In the genomic region with DNA sequence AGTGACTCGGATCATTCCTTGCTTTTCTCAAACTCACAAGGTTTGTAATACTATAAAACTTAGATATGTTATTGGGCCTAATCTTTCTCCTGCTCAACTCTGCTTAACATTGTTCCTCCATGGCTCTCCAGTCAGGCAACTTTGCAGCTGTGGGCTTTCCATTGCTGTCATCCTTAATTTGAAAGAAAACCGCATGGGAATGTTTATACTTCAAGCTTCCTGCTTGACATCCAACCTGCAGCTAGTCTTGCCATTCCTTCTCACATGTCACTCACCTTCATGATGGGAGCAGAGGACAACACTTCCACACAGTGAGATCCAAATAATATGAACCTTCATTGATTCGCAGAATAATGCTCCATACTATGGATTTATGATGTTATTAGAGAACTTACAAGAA, we compare ENCODE assay signal across 23 mouse cellular contexts. TPM values are rescaled to one million over a fixed set of nuclear protein-coding genes. Genes with fewer than 3 reads are reported as not detected.
"Had no signal": no experiment of that assay in that cellular context is flagged by ENCODE, and none has a peak within 500 bp of the region (broad histone marks: within the 10 kb centered on the region; RNA-seq: fewer than 3 reads in every experiment).

No protein-coding gene starts in this region.

- H3K4me1 ChIP-seq: stomach, embryonic 15.5 days had no signal

- H3K27ac ChIP-seq: neural tube, embryonic 15.5 days; stomach, embryonic 15.5 days; stomach, postnatal 0 days had no signal

- DNase-seq: retina, postnatal 1 day; right cerebral cortex, adult 18-20 months; right cerebral cortex, postnatal 14 days; right cerebral cortex, postnatal 25 days; right cerebral cortex, postnatal 4 days; spleen, adult 18-20 months; thymus, adult 18-20 months; thymus, adult 2 months; thymus, postnatal 14 days; thymus, postnatal 25 days; thymus, postnatal 36 days; thymus, postnatal 4 days had no signal

- H3K27me3 ChIP-seq: neural tube, embryonic 15.5 days; stomach, embryonic 15.5 days had no signal

- H3K4me3 ChIP-seq: neural tube, embryonic 15.5 days; stomach, embryonic 15.5 days had no signal

RNA-seq across cellular contexts. Expression of a gene that starts 2.9 kb away (rescaled TPM):
- polyA plus RNA-seq: neural tube, embryonic 14.5 days; neural tube, embryonic 15.5 days; small intestine, adult 2 months; spleen, adult 2 months; stomach, embryonic 14.5 days; stomach, embryonic 15.5 days; stomach, embryonic 16.5 days; stomach, postnatal 0 days; testis, adult 2 months; thymus, adult 2 months; thymus, postnatal 0 days; urinary bladder, adult 2 months had no signal
